Mouse (Mus musculus) right cerebral cortex, postnatal 10 days (tissue): ENCODE measurements around the gene S1pr4.
A peak's percentile ranks its signal among the peaks of the same experiment; 100 is the strongest.

Experiments
- DNase-seq, 2 experiments: peaks; one replicate each; pipeline ENCODE4 v3.0.0; 2021; ENCODE audit warnings: low spot score in 2 of 2

The S1pr4 gene

DNA sequence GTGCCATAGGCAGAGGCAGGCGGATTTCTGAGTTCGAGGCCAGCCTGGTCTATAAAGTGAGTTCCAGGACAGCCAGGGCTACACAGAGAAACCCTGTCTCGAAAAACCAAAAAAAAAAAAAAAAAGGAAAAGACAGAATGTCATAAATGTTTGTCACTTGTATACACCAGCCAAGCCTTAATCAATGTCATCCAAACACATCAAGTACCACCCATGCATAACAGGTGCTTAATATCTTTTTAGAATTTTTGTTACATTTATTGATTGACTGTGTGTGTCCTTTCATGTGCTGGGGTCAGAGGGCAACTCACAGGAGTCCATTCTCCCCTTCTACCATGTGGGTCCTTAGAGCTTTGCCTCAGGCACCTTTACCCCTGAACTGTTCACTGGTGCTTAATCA, at the start of gene S1pr4:
TSS of gene S1pr4 (minus strand) at position 101 of the 400 bp plus-strand sequence.
- no peak for DNase-seq

DNA sequence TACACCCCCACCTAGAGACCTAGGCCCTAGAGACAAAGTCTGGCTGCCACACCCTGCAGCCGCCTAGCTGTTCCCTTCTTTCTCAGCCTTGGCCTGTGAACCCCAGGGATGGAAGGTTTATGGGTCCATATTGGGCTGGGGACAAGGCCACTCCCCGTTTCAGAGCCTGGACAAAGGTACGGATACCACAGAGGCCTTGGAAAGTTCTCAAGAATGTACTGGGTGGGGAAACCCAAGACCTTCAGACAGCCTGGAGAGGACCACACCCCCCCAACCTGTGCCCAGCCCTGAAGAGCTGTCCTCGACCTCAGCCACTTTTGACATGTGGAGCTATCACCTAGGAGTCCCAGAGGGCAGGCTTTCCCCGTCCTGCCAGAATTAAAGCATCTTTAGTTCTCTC, 49.0 kb upstream of the S1pr4 start:
- no peak for DNase-seq

DNA sequence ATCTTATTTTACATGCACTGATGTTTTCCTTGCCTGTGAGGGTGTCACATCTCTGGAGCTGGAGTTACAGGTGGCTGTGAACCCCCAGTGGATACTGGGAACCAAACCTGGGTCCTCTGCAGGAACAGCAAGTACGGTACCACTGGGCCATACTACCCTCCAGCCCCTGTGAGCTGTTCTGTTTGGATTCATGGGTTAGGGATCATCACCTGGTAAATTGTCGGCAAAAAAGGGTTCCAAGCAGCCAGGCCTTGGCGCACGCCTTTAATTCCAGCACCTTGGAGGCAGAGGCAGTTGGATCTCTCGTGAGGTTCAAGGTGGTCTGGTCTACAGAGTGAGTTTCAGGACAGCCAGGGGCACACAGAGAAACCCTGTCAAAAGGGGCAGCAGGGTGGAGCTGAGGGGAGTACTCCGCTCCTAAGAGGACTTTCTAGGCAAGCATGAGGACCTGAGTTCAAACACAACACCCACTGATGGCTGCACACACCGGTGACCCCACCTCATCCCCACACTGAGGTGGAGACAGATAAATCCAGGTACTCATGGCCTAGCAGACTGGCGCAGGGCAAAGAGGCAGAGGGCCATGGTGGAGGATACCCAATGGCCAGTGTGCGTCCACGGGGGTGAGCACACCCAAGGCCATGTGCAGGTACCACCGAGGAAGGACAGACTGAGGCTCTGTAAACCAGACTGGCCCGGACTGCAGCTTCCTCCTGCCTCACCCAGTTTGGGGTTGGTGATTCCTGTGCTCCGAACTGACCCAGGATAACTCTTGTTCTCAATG, 47.0 kb upstream of the S1pr4 start:
- DNase-seq, result no peak

DNA sequence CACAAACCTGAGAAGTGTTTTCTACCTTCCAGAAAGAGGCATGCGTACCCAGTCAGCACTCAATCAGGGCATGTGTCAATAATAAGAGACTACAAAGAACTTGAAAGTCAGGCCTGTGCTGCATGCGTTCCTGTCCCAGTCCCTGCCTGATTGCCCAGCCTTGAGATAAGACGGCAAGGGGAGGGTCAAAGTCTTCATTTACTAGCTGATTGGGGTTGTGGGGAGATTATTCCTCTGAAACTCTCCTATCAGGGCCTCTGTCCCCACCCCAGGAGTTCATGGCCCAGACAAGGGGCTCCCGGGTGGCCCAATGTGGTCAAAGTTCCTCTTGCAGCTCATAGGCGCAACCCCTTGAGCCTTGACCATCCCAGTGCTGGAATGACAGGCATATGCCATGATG, 46.4 kb upstream of the S1pr4 start:
- DNase-seq, result no peak

DNA sequence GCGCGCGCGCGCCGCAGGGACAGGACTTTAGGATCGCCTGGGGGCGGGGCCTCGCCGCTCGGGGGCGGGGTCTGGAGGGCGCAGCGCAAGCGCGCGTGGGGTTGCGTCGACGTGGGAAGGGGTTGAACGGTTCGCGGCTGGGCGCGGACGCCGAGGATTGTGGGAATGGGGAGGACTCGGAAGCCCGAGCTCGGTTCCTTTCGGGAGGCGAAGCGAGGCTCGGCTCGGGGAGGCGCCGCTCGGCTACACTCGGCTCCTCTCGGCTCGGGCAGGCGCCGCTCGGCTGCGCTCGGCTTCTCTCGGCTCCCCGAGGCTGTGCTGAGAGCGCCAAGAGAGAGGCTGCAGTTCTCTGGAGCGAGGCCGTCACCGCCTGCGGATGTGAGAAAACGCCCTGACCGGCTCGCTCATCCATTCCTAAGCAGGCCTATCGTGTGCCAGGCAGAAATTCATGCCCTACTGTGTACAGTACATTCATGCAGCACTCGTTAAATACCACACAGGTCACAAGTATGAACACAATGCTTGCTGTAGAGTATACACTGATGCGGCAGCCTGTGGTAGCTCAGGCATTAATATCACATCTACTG, 45.3 kb upstream of the S1pr4 start, which contains the start of gene Gna11:
TSS of gene Gna11 (minus strand) at position 30 of the 587 bp plus-strand sequence.
- peak; percentile 99 to 100 for DNase-seq

DNA sequence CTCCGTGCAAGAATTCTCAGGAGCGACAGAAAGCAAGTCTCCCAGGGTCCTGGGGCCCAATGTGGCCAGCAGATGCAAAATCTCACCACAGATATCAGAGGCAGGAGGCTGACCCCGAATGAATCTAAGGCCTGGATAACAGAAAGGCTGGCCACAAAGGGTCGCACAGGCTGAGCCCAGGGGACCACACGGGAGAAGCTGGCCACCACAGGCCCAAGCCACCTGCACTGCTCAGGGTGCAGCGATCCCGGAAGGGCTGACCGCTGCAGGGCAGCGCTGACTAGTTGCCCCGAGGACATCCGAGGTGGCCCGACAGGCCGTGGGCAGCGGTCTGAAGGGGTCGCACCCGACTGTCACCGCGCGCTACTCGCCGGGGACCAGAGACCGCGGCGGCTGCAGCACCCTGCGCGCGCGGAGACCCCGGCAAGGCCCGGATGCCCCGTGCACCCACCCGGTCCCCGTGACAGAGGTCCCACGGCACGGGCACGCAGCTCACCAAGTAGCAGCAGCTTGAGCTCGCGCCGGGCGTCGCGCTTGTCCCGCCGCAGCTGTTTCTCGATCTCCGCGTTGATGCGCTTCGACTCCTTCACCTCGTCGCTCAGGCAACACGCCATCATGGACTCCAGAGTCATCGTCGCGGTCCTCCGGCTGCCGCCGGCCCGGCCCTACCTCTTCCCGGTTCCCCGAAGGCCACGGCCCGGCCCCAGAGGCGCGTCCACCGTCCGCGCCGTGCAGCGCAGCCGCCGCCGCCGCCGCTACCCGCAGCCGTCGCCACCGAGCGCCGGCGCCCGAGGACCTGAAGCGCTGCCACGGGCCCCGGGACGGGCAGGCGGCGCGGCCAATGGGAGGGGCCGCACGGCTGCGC, 44.6 kb upstream of the S1pr4 start:
- peak in 1 of 2 experiments; percentile 50 for DNase-seq

DNA sequence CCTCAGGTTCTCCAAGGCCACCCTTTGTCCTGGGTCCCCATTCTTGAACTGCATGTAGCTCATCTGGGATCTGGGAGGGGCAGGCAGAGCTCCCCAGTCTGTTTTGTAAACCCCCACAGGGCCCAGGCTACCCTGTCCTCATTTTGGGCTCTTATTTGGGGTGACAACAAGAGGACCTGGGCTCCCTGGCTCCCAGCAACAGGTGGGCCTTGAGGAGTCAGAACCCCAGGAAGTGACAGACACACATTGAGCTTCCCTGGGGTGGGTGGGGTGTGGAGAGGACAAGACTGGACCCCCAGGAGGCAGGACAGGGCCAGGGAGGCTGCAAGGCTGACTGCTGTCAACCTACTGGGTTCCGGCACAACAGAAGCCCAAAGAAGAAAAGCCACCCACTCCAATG, 43.7 kb upstream of the S1pr4 start:
- no peak for DNase-seq

DNA sequence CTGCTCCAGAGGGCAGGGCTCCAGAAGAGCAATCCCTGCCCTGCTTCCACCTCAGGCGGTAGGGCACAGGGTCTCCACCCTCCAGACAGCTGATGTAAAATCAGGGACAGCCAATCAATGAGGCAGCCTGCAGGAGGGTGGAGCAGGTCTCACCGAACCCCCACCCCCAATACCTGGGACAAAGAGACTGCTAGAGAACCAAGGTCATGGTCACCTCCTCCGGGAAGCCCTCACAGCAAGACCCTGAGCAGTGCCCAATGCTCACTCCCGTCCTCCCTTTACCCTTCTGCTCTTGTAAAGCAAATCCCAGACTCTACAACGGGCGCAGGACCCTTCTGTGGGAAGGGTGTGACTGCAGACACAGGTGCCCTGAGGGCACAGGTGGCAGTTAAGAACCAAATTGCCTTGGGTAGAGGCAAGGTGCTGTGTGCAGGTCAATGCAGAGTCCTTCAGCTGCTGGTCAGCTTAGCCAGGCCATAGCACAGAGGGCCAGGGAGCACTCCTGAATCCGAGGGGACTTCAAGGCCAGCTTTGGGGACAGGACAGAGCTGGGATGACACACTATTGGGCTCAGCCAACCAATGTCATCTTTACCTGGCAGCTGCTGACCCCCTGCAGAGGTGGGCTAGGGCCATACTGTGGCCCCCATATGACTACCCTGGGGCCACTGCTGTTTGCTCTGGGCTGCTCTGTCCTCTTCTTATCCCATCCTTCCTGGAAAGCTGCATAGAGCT, 43.0 kb upstream of the S1pr4 start:
- DNase-seq, result no peak

DNA sequence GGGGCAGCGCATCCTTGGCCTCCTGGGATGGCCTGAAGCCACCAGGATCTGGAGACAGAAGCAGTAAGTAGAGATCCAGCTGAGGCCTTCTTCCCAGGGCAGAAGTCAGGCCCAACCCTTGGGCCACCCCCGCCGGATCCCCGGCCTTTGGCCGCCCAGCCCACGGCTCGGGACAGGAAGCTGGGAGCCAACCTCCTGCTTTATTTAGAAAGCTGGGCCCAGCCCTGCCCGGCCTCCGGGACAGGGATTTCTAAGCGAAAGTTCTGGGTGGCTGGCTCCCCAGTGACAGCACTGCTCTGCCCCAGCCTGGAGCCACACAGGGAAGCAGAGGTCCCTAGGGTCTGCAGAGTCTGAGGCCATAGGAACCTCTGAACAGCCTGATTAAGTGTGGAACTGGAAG, 41.9 kb upstream of the S1pr4 start:
- DNase-seq, result no peak

DNA sequence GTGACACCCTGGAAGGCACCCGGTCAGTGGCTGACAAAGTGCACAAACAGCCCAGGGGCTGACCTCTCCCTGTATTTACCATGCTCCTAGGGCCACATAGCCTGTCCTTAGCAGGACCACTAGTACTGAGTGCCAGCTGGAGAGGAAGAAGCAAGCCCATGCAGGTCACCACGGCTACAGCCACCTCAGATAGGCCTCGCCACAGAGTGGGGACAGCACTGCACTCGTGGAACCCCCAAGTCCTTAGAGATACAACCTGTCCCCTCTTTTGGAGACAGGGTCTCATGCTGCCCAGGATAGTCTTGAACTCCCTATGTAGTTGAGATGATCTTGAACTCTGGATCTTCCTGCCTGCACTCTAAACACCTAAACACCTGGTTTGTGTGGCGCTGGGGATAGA, 41.4 kb upstream of the S1pr4 start:
- no peak for DNase-seq

DNA sequence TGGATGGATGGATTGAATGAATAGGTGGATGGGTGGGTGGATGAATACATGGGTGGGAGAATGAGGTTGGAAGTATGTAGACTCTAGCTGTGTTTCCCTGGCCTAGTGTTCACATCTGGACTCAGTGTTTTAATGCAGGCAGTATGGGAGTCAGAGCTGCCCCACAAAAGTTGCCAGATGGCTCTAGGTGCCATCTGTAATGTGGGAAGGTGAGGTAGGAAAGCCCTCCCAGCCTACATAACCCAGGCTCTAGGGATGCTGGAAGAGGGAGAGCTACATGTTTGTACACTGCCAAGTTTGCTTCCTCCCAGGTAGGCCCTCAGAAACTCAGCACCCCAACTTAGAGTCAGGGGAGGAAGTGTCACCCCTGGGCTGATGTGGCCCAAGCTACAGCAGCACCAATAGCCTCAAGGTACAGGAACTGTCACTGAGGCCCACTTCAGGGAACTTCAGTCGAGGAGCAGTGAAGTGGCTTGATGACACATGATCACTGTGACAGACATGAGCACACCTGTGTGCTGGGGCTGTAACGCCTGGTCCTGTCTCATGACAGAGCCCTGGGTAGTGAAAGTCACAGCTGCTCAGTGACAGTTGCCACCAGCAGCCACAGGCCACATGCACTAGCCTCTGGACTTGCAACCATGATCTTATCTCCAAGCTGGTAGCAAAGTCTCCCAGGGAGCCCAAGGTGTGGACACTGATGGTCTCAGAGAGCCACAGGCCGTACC, 38.6 kb upstream of the S1pr4 start:
- no peak for DNase-seq

DNA sequence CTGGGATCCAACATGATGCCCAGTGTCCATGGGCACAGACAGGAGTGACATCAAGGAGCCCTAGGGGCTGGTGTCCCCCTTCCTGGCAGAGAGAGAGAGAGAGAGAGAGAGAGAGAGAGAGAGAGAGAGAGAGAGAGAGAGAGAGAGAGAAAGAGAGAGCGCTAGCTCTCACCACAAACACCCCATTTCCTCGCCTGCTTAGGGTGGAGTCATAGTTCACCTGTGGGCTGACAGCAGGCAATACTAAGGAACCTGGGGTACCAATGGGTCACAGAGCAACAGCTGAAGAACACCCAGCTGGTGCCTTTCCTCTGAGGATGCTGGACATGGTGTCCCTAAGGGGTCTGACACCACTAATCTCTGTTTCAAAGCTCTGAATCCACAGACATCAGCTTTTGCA, 37.5 kb upstream of the S1pr4 start:
- no peak for DNase-seq

DNA sequence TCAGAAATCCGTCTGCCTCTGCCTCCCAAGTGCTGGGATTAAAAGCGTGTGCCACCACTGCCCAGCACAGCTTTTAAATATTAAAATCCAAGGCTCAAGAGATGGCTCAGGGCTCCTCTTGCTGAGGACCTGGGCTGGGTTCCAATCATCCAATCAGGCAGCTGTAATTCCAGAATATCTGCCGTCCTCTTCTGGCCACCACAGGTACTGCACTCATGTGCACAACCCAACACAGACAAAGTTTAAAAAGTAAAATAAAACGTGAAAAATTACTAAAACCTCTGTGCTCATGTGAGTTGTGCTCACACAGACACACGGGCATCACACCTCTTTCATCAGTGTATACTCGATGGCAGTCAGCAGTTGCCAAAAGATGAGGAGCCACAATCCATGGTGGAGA, 36.8 kb upstream of the S1pr4 start:
- DNase-seq, result no peak

DNA sequence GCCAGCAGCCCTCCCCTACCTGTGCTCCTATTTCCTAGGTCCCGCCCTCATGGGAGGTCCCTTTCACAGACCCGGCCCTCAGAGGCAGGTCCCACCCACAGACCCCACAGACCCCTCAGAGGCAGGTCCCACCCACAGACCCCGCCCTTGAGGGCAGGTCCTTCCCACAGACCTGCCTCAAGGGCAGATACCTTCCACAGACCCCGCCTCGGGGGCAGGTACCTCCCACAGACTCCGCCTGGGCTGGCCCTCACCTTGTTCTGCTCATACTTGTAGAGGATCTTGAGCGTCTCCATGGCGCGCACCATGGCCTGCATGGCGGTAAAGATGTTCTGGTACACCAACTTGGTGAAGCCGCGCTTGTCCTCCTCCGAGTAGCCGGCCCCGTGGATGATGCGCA, 34.9 kb upstream of the S1pr4 start:
- DNase-seq, result no peak

DNA sequence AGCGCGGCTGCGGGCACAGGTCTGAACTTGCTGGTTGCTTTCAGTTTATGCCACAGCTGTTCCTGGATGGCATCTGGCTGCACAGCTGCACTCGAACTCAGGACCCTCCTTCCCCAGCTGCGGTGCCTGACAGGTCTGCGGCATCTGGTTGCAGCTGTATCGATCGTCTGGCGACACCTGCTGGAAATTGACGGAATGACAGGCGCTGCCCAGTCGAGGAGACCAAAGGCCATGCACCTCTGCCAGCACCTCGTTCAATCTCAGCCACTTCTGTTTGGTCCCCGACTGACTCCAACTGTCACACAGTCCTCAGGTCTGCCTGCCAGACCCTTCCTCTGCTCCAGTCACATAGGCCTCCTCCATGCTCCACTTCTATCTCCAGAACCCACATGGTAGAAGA, 26.8 kb upstream of the S1pr4 start:
- peak; percentile 64 to 75 for DNase-seq

DNA sequence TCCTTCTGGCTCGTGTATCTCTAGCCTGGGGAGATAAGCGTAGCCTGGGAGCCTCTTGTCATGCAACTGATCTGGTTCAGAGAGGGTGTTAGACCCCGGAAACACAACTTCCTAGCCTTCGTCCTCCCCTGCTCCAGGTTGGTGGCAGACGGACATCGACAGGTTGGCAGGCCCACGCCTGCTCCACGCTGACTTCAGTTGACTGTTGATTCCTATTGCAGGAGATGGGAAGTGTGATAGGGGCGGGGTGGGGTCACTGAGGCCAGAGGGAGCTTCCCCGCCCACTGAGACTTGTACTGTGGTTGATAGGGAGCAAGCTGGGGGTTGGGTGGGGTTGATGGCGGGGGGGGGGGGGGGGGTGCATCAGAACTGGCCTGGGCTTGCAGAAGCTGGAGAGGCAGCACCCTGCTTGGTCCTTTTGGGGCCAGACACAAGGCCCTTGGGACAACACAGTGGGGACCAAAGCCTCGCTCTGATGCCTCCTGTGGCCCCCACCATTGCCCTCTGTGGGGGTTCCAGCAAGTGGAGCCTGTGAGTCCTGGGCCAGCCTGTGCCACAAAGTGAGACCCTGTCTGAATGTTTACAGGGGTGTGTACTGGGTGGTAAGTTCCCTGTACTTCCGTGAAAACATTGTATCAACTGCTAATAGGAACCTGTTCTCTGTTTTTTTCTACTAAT, 25.2 kb upstream of the S1pr4 start:
- no peak for DNase-seq

DNA sequence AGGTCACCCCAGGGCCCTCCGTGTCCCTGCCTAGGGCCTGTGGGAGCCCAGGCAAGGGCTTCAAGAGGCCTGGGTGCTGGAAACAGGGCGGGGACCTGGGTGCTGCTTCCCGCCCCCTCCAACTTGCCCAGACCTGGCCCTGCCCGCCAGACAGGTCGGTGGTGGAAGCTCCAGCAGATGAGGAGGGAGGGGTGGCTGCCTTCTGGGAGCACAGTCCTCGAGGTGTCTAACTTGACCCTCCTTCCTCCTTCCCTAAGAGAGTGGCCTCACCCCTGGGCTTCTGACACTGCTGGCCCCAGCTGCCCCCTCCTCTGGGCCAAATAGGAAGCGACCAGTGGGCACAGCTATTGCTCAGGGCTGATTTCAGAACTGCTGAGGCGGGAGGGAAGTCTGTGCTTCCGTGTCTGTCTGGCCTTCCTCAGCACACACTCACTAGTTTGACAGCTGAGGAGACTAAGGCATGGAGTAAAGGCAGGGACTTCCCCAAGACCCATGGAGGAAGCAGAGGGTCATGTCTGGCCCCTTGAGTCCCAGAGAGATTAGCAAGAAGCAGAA, 24.2 kb upstream of the S1pr4 start, which contains the start of gene Gna15:
TSS of gene Gna15 (minus strand) at position 175 of the 555 bp plus-strand sequence.
- DNase-seq, result peak; percentile 60 to 63

DNA sequence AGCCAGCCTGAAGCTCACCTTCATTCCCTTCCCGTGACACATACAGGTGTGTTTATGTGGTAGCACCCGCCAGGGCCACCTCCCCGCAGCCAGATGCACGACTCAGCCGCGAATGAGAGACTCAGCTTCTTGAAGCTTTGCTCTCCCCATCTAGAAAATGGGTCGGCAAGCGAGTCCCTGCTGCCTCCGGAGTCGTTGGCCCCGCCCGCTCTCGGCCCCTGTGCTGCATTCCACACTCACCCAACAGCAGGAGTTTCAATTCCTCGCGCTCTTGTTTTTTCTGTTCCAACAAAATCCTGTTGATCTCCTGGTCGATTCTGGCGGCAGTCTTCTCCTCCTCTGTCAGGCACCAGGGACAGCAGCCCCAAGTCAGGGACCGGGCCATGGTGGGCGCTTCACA, 23.6 kb upstream of the S1pr4 start:
- no peak for DNase-seq

DNA sequence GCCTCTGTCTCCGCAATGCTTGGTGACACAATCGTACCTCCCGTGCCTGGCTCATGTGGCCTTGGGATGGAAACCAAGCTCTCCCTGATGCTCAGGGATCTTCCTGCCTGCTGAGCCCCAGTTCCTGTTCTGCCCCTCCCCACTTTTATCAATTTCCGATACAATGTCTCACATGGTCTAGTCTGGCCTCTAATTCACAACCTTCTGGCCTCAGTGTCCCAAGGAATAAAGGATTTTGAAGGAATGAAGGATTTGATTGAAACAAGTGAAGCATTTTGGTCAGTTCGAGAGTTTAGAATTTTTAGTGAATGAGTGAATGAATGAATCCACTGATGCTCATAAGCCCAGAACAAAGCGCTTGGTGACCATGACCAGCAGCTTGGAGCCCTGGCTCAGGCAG, 23.2 kb upstream of the S1pr4 start:
- DNase-seq, result no peak

DNA sequence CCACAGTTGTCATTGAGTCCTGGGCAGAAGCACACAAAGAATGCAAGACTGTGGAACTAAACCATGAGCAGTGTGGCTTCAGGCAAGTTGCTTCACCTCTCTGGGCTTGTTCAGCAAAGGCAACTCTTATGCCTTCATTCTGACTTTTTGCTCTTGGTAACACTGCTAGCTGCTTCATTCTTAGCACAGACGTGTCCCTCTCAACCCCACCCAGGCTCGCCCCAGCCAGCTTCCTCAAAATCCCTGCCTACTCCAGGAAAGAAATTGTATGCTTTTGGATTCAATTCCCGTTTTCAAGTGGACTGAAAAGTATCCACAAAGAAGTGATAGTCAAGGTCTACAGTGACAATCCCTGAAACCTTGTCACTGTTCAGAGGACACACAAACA, 20.0 kb upstream of the S1pr4 start:
- no peak for DNase-seq
